Mouse (Mus musculus) layer of hippocampus, postnatal 25 days (tissue): ENCODE results near the gene Ldhd. TPM values are rescaled to one million over a fixed set of nuclear protein-coding genes. Genes with fewer than 3 reads are reported as not detected.

Source experiments
- total RNA-seq, 2 experiments: library from RNA; stranded (reverse); gene quantifications; 2 replicates each; pipeline ENCODE4 v1.2.3; 2021

Gene Ldhd
- total RNA-seq, 2 experiments from 2014 or later, result 6.6 to 7.2 TPM

Other genes starting within 250 kb of the Ldhd start
- gene Fa2h, start 236.6 kb downstream of the Ldhd start, total RNA-seq, result 10 to 100 TPM; 49.1 to 51.3 TPM
- gene Wdr59, start 108.3 kb downstream of the Ldhd start, total RNA-seq, result 10 to 100 TPM; 23.5 to 24.8 TPM
- gene Znrf1, start 94.3 kb downstream of the Ldhd start, total RNA-seq, result 100 to 1,000 TPM; 106 to 116 TPM
- 10 to 100 TPM; 19.4 to 22.3 TPM for gene Zfp1, start 13.0 kb upstream of the Ldhd start, total RNA-seq
- not detected for gene Ctrb1, start 60.6 kb upstream of the Ldhd start, total RNA-seq
- 10 to 100 TPM; 66.2 to 66.8 TPM for gene Bcar1, start 113.4 kb upstream of the Ldhd start, total RNA-seq
- 10 to 100 TPM; 77.6 to 81.2 TPM for gene Cfdp1, start 223.9 kb upstream of the Ldhd start, total RNA-seq
- 1 to 10 TPM; 4.1 to 4.3 TPM for gene Tmem170, start 246.4 kb upstream of the Ldhd start, total RNA-seq